Mouse (Mus musculus) olfactory bulb, adult 2 months (tissue): ENCODE measurements around the gene Tagap1.
"Not testable (repeated sequence)": the region's sequence is repeated elsewhere in the genome, so short reads cannot be mapped to it uniquely, and the experiment has no call there.

Source experiments
- CTCF ChIP-seq: fragments of 200-500 bp; IDR thresholded peaks from 2 replicates; pipeline ENCODE4 v1.5.1; 2012; ENCODE audit warnings: low read depth, mild to moderate bottlenecking, low read length, moderate library complexity; ENCODE audit not compliant: insufficient read depth
- POLR2A ChIP-seq: fragments of 200-500 bp; IDR thresholded peaks from 2 replicates; pipeline ENCODE4 v1.6.1; 2012; ENCODE audit warnings: mild to moderate bottlenecking, low read depth, low read length, moderate library complexity; ENCODE audit not compliant: insufficient read depth

DNA sequence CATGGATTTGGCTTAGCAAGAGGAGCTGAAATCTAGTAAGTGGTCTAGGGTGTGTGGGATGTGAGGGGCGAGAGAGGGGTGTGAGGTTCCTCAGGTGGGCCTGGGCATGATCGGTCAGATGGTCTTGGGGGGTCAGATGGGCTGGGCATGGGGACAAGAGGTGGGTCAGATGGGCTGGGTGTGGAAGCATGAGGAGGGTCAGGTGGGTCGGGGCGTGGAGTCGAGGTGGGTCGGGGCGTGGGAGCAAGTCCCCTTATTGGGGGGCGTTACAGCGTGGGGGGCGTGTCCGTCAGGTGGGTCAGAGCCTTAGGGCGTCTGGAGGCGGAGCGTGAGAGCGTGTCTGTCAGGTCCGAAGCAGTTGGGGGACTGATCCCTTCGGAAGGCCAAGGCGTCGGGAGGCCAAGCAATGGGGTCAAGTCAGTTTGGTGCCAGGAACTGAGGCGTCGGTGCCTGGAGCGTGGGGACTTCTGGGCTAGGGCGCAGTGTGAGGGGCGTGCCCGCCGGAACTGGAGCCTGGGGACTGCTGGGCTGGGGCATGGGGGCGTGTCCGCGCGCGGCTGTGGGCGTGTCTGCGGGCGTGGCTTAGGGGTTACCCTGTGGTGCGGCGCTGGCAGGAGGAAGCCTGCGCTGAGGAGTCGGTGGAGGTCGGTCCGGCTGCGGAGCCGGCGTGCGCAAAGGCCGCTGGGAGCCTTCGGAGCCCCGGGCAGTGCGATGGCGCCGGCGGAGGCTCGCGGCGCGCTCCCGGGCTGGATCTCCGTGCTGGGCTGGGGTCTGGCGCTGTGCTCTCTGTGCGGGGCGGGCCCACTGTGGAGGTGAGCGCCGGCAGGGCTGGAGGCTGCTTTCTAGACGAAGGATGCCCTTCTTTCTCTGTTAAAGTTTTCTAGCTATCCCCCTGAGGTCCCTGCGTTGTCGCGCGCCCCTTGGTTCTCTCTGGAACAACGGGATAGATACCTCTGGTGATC lies 17.6 kb upstream of the Tagap1 start, which contains the start of gene Gm49721:
- TF ChIP-seq POLR2A, CTCF: not testable (repeated sequence)
